Mouse (Mus musculus): ENCODE results near the gene Zbtb32. TPM values are rescaled to one million over a fixed set of nuclear protein-coding genes. Genes with fewer than 3 reads are reported as not detected.

Zbtb32 gene
- total RNA-seq, 2 experiments from 2014 or later: not detected

Small RNA genes within 50 kb of the gene (microRNA-seq; reads per million reads assigned to microRNA genes)
- gene Gm38670: 0.25 to 1.9 reads per million in 2 experiments
- gene Mir3569: 0 to 0.32 reads per million in 2 experiments

Other genes starting within 250 kb of the Zbtb32 start
- gene Lrfn3, start 236.1 kb downstream of the Zbtb32 start, total RNA-seq (2021): 1 to 10 TPM; 1.6 to 3.1 TPM
- 10 to 100 TPM; 11.9 to 22.2 TPM for gene Tyrobp, start 185.1 kb downstream of the Zbtb32 start, total RNA-seq (2021)
- gene Hcst, start 179.1 kb downstream of the Zbtb32 start, total RNA-seq (2021): under 1 TPM; 0.66 to 0.72 TPM
- gene Nfkbid, start 177.2 kb downstream of the Zbtb32 start, total RNA-seq (2021): under 1 TPM; 0.14 to 0.45 TPM
- 1 to 10 TPM; 3.3 to 4.4 TPM for gene Aplp1, start 153.4 kb downstream of the Zbtb32 start, total RNA-seq (2021)
- not detected for gene Kirrel2, start 141.2 kb downstream of the Zbtb32 start, total RNA-seq (2021)
- not detected for gene Nphs1, start 140.6 kb downstream of the Zbtb32 start, total RNA-seq (2021)
- not detected for gene Prodh2, start 105.3 kb downstream of the Zbtb32 start, total RNA-seq (2021)
- gene Arhgap33, start 63.8 kb downstream of the Zbtb32 start, total RNA-seq (2021): 1 to 10 TPM; 3.2 to 4.8 TPM
- gene Hspb6, start 46.7 kb downstream of the Zbtb32 start, total RNA-seq (2021): 100 to 1,000 TPM; 304 to 323 TPM
- 1 to 10 TPM; 3.8 to 6.2 TPM for gene Proser3, start 46.6 kb downstream of the Zbtb32 start, total RNA-seq (2021)
- gene Lin37, start 39.1 kb downstream of the Zbtb32 start, total RNA-seq (2021): 10 to 100 TPM; 11.0 to 16.3 TPM
- gene U2af1l4, start 35.6 kb downstream of the Zbtb32 start, total RNA-seq (2021): 10 to 100 TPM; 56.3 to 57.5 TPM
- gene Gm49396, start 35.6 kb downstream of the Zbtb32 start, total RNA-seq (2021): 1 to 10 TPM; 1.5 to 2.3 TPM
- 100 to 1,000 TPM in 1 of 2 experiments, 10 to 100 TPM in 1; 93.7 to 104 TPM for gene Psenen, start 35.3 kb downstream of the Zbtb32 start, total RNA-seq (2021)
- 1 to 10 TPM; 1.4 to 2.3 TPM for gene Igflr1, start 33.5 kb downstream of the Zbtb32 start, total RNA-seq (2021)
- 10 to 100 TPM; 21.4 to 26.8 TPM for gene Kmt2b, start 10.2 kb downstream of the Zbtb32 start, total RNA-seq (2021)
- gene Upk1a, start 13.9 kb upstream of the Zbtb32 start, total RNA-seq (2021): under 1 TPM; 0.16 to 0.29 TPM
- 1,000 to 10,000 TPM; 1,178 to 1,379 TPM for gene Cox6b1, start 27.2 kb upstream of the Zbtb32 start, total RNA-seq (2021)
- gene Etv2, start 36.9 kb upstream of the Zbtb32 start, total RNA-seq (2021): not detected
- 10 to 100 TPM; 42.4 to 44.4 TPM for gene Rbm42, start 51.4 kb upstream of the Zbtb32 start, total RNA-seq (2021)
- 1 to 10 TPM; 3.7 to 5.7 TPM for gene Haus5, start 66.1 kb upstream of the Zbtb32 start, total RNA-seq (2021)
- gene Pmis2, start 72.7 kb upstream of the Zbtb32 start, total RNA-seq (2021): 1 to 10 TPM; 1.3 to 1.5 TPM
- gene 2200002J24Rik, start 100.0 kb upstream of the Zbtb32 start, total RNA-seq (2021): not detected
- not detected for gene Atp4a, start 113.3 kb upstream of the Zbtb32 start, total RNA-seq (2021)
- gene Tmem147, start 130.6 kb upstream of the Zbtb32 start, total RNA-seq (2021): 100 to 1,000 TPM; 166 to 178 TPM
- not detected for gene Gapdhs, start 144.8 kb upstream of the Zbtb32 start, total RNA-seq (2021)
- 1 to 10 TPM; 3.5 to 5.8 TPM for gene Sbsn, start 152.6 kb upstream of the Zbtb32 start, total RNA-seq (2021)
- under 1 TPM in 1 of 2 experiments, not detected in 1; 0.33 TPM for gene Dmkn, start 164.8 kb upstream of the Zbtb32 start, total RNA-seq (2021)
- 1 to 10 TPM; 3.4 to 6.0 TPM for gene Krtdap, start 189.0 kb upstream of the Zbtb32 start, total RNA-seq (2021)
- 1 to 10 TPM in 1 of 2 experiments, under 1 TPM in 1; 0.56 to 1.2 TPM for gene Ffar2, start 224.9 kb upstream of the Zbtb32 start, total RNA-seq (2021)